Mouse (Mus musculus) embryo, embryonic 9.5 days (tissue): ENCODE results near the gene Insl5.
A peak's percentile ranks its signal among the peaks of the same experiment; 100 is the strongest.

Source experiments
- DNase-seq: peaks from one replicate; pipeline ENCODE4 v3.0.0-alpha.2; 2017; ENCODE audit errors: extremely low spot score

Gene Insl5

GRCm38 (mm10) chr4:102990016-102990415 is 36.6 kb downstream of the Insl5 start:
- no peak for DNase-seq

GRCm38 (mm10) chr4:102989391-102989790 is 37.3 kb downstream of the Insl5 start:
- DNase-seq = no peak

- DNase-seq = no peak
Measured at GRCm38 (mm10) chr4:102988526-102988925, 38.1 kb downstream of the Insl5 start.

GRCm38 (mm10) chr4:102987756-102988155 is 38.9 kb downstream of the Insl5 start:
- DNase-seq = no peak

- DNase-seq = no peak
Measured at GRCm38 (mm10) chr4:102987325-102987724, 39.3 kb downstream of the Insl5 start.

GRCm38 (mm10) chr4:102986917-102987316 is 39.7 kb downstream of the Insl5 start:
- peak; percentile 58 for DNase-seq

- DNase-seq = no peak
Measured at GRCm38 (mm10) chr4:102986173-102986572, 40.5 kb downstream of the Insl5 start.

- DNase-seq = no peak
Measured at GRCm38 (mm10) chr4:102981709-102982108, 44.9 kb downstream of the Insl5 start.

GRCm38 (mm10) chr4:102979385-102979784 is 47.3 kb downstream of the Insl5 start:
- DNase-seq = no peak

GRCm38 (mm10) chr4:102978440-102978839 is 48.2 kb downstream of the Insl5 start, which contains the start of gene Tctex1d1:
Gene Tctex1d1 (plus strand): TSS chr4:102978606.
- peak; percentile 51 for DNase-seq

GRCm38 (mm10) chr4:102977778-102978321 is 48.8 kb downstream of the Insl5 start:
- DNase-seq = peak; percentile 38

- DNase-seq = peak; percentile 26
Measured at GRCm38 (mm10) chr4:102976290-102977275, 50.1 kb downstream of the Insl5 start.

- DNase-seq = no peak
Measured at GRCm38 (mm10) chr4:102974172-102974571, 52.5 kb downstream of the Insl5 start.

- DNase-seq = no peak
Measured at GRCm38 (mm10) chr4:102972071-102972470, 54.6 kb downstream of the Insl5 start.

- DNase-seq = no peak
Measured at GRCm38 (mm10) chr4:102971159-102971558, 55.5 kb downstream of the Insl5 start.

GRCm38 (mm10) chr4:102969599-102969998 is 57.0 kb downstream of the Insl5 start:
- DNase-seq = no peak
